Mouse (Mus musculus) myocyte (in vitro differentiated cells): ENCODE measurements around the gene Chst12. TPM values are rescaled to one million over a fixed set of nuclear protein-coding genes. Genes with fewer than 3 reads are reported as not detected.

Source experiments
- H3K27me3 ChIP-seq: one replicate; pipeline ENCODE4 v1.6.1; 2011; ENCODE audit not compliant: control insufficient read depth, insufficient read depth, insufficient read length
- H3K36me3 ChIP-seq: one replicate; pipeline ENCODE4 v1.6.1; 2011; ENCODE audit not compliant: control insufficient read depth, insufficient read depth
- H3K4me2 ChIP-seq: one replicate; pipeline ENCODE4 v1.6.1; 2011; ENCODE audit warnings: low read depth, control low read depth
- H3K4me3 ChIP-seq: one replicate; pipeline ENCODE4 v1.5.1; 2011; ENCODE audit warnings: mild to moderate bottlenecking, control low read depth, moderate library complexity
- H3K79me2 ChIP-seq: one replicate; pipeline ENCODE4 v1.6.1; 2011; ENCODE audit not compliant: control insufficient read depth, insufficient read depth
- H3ac ChIP-seq: one replicate; pipeline ENCODE4 v1.6.1; 2011; ENCODE audit not compliant: control insufficient read depth, insufficient read length
- CEBPB ChIP-seq: IDR thresholded peaks from 2 replicates; pipeline ENCODE4 v1.6.1; 2011; ENCODE audit warnings: mild to moderate bottlenecking, moderate library complexity; ENCODE audit not compliant: poor library complexity, insufficient read depth, severe bottlenecking
- E2F4 ChIP-seq: IDR thresholded peaks from one replicate; pipeline ENCODE4 v1.6.1; 2011; ENCODE audit warnings: mild to moderate bottlenecking, control low read depth, moderate library complexity; ENCODE audit not compliant: insufficient read depth
- MAX ChIP-seq: IDR thresholded peaks from one replicate; pipeline ENCODE4 v1.6.1; 2011; ENCODE audit warnings: low read depth, mild to moderate bottlenecking, control low read depth
- MYOD1 ChIP-seq, 3 experiments: IDR thresholded peaks; one replicate each; pipeline ENCODE4 v1.6.1; 2011; ENCODE audit warnings: control low read depth in 2 of 3, low read depth in 2 of 3, mild to moderate bottlenecking in 2 of 3, moderate library complexity in 1 of 3; ENCODE audit not compliant: insufficient read length in 2 of 3, control insufficient read depth in 1 of 3
- MYOG ChIP-seq, 3 experiments: IDR thresholded peaks; one replicate each; pipeline ENCODE4 v1.6.1; 2011; ENCODE audit warnings: control low read depth in 2 of 3, low read depth in 2 of 3, mild to moderate bottlenecking in 2 of 3; ENCODE audit not compliant: insufficient read length in 2 of 3, control insufficient read depth in 1 of 3, insufficient read depth in 1 of 3
- POLR2A ChIP-seq: IDR thresholded peaks from one replicate; pipeline ENCODE4 v1.6.1; 2011; ENCODE audit warnings: low read depth, mild to moderate bottlenecking, control low read depth, moderate library complexity; ENCODE audit not compliant: insufficient read length
- POLR2AphosphoS2 ChIP-seq: IDR thresholded peaks from one replicate; pipeline ENCODE4 v1.6.1; 2011; ENCODE audit warnings: low read depth, control low read depth; ENCODE audit not compliant: insufficient read length
- REST ChIP-seq: IDR thresholded peaks from one replicate; pipeline ENCODE4 v1.6.1; 2011; ENCODE audit warnings: mild to moderate bottlenecking, control low read depth, moderate library complexity; ENCODE audit not compliant: insufficient read depth, insufficient read length
- SRF ChIP-seq: IDR thresholded peaks from one replicate; pipeline ENCODE4 v1.6.1; 2011; ENCODE audit warnings: low read depth; ENCODE audit not compliant: control insufficient read depth, insufficient read length
- TCF12 ChIP-seq: IDR thresholded peaks from one replicate; pipeline ENCODE4 v1.6.1; 2011; ENCODE audit warnings: mild to moderate bottlenecking, control low read depth; ENCODE audit not compliant: poor library complexity, insufficient read depth, severe bottlenecking
- TCF3 ChIP-seq: IDR thresholded peaks from one replicate; pipeline ENCODE4 v1.6.1; 2011; ENCODE audit warnings: low read depth, control low read depth; ENCODE audit not compliant: insufficient read length
- USF1 ChIP-seq: IDR thresholded peaks from one replicate; pipeline ENCODE4 v1.6.1; 2011; ENCODE audit warnings: low read depth, mild to moderate bottlenecking, control low read depth, moderate library complexity
- polyA plus RNA-seq: library from polyadenylated mRNA; unstranded; fragments of >200 nt; fragmentation: generic; extraction: Trizol; gene quantifications from one replicate; pipeline ENCODE4 v1.2.1, GENCODE M21; 2012; ENCODE audit warnings: missing spikeins

Chst12 gene
- polyA plus RNA-seq, 1 experiment = 9.0 TPM

- H3ac ChIP-seq = no peak overlapping the region
- H3K4me3 ChIP-seq = no peak overlapping the region
Measured at GRCm38 (mm10) chr5:140481458-140481857, 23.9 kb upstream of the Chst12 start.

GRCm38 (mm10) chr5:140491142-140491541, 14.2 kb upstream of the Chst12 start:
- no peaks in the 10 kb centered on the region for H3K36me3 ChIP-seq
- H3K79me2 ChIP-seq = no peaks in the 10 kb centered on the region
- no peak overlapping the region for H3K4me2 ChIP-seq
- TF ChIP-seq CEBPB (no peak), POLR2A (no peak), POLR2AphosphoS2 (no peak), MYOD1 (IDR thresholded peaks at IDR 0.05; ENCODE audit: control insufficient read depth in 1 of 3, insufficient read length in 2 of 3, low read depth in 2 of 3) (peak in 1 of 3 experiments; percentile 8), MYOG (IDR thresholded peaks at IDR 0.05; ENCODE audit: control insufficient read depth in 1 of 3, insufficient read depth in 1 of 3, insufficient read length in 2 of 3, low read depth in 2 of 3) (peak in 2 of 3 experiments; percentile 27 to 68), SRF (no peak)
- peaks cover 47% of the 10 kb centered on the region for H3K27me3 ChIP-seq
- no peak overlapping the region for H3ac ChIP-seq
- no peak overlapping the region for H3K4me3 ChIP-seq

More at GRCm38 (mm10) chr5:140481458-140481857, 23.9 kb upstream of the Chst12 start:
- no peaks in the 10 kb centered on the region for H3K79me2 ChIP-seq
- H3K4me2 ChIP-seq = no peak overlapping the region
- no peak for TF ChIP-seq POLR2AphosphoS2
- TF ChIP-seq REST = no peak
- no peak for TF ChIP-seq MYOD1 (IDR thresholded peaks at IDR 0.05; ENCODE audit: control insufficient read depth in 1 of 3, insufficient read length in 2 of 3, low read depth in 2 of 3)
- TF ChIP-seq MYOG (IDR thresholded peaks at IDR 0.05; ENCODE audit: control insufficient read depth in 1 of 3, insufficient read depth in 1 of 3, insufficient read length in 2 of 3, low read depth in 2 of 3) = no peak
- TF ChIP-seq TCF3 = no peak
- H3K36me3 ChIP-seq = no peaks in the 10 kb centered on the region
- H3K27me3 ChIP-seq = peaks cover 3% of the 10 kb centered on the region

- Histone ChIP-seq H3K27me3 (peaks cover 33% of the 10 kb centered on the region), H3K36me3 (no peaks in the 10 kb centered on the region), H3K79me2 (no peaks in the 10 kb centered on the region), H3ac (no peak overlapping the region), H3K4me2 (no peak overlapping the region), H3K4me3 (no peak overlapping the region)
- TF ChIP-seq USF1 (no peak), SRF (no peak), MYOD1 (IDR thresholded peaks at IDR 0.05; ENCODE audit: control insufficient read depth in 1 of 3, insufficient read length in 2 of 3, low read depth in 2 of 3) (no peak), POLR2AphosphoS2 (no peak), MAX (no peak), TCF12 (no peak), TCF3 (no peak), MYOG (IDR thresholded peaks at IDR 0.05; ENCODE audit: control insufficient read depth in 1 of 3, insufficient read depth in 1 of 3, insufficient read length in 2 of 3, low read depth in 2 of 3) (no peak), E2F4 (no peak), REST (no peak), CEBPB (no peak), POLR2A (no peak)
Measured at GRCm38 (mm10) chr5:140492684-140493233, 12.6 kb upstream of the Chst12 start.

- Histone ChIP-seq H3K36me3 (no peaks in the 10 kb centered on the region), H3ac (no peak overlapping the region), H3K79me2 (no peaks in the 10 kb centered on the region), H3K4me2 (no peak overlapping the region), H3K27me3 (peaks cover 7% of the 10 kb centered on the region), H3K4me3 (no peak overlapping the region)
- TF ChIP-seq CEBPB (no peak), TCF3 (no peak), POLR2AphosphoS2 (no peak), USF1 (no peak), REST (no peak), SRF (no peak), TCF12 (no peak), MAX (no peak), MYOG (IDR thresholded peaks at IDR 0.05; ENCODE audit: control insufficient read depth in 1 of 3, insufficient read depth in 1 of 3, insufficient read length in 2 of 3, low read depth in 2 of 3) (no peak), MYOD1 (IDR thresholded peaks at IDR 0.05; ENCODE audit: control insufficient read depth in 1 of 3, insufficient read length in 2 of 3, low read depth in 2 of 3) (no peak), E2F4 (no peak), POLR2A (no peak)
Measured at GRCm38 (mm10) chr5:140498176-140498575, 7.2 kb upstream of the Chst12 start.

- Histone ChIP-seq H3K4me2 (no peak overlapping the region), H3K27me3 (no peaks in the 10 kb centered on the region), H3K36me3 (no peaks in the 10 kb centered on the region), H3K4me3 (no peak overlapping the region), H3K79me2 (no peaks in the 10 kb centered on the region), H3ac (no peak overlapping the region)
- no peak for TF ChIP-seq POLR2A
Measured at GRCm38 (mm10) chr5:140500736-140501135, 4.6 kb upstream of the Chst12 start.
